Mouse (Mus musculus): ENCODE results near the gene Cpeb4. TPM values are rescaled to one million over a fixed set of nuclear protein-coding genes. Genes with fewer than 3 reads are reported as not detected.

Gene Cpeb4
- polyA plus RNA-seq, 1 experiment from 2014 or later = 10.2 TPM

DNA sequence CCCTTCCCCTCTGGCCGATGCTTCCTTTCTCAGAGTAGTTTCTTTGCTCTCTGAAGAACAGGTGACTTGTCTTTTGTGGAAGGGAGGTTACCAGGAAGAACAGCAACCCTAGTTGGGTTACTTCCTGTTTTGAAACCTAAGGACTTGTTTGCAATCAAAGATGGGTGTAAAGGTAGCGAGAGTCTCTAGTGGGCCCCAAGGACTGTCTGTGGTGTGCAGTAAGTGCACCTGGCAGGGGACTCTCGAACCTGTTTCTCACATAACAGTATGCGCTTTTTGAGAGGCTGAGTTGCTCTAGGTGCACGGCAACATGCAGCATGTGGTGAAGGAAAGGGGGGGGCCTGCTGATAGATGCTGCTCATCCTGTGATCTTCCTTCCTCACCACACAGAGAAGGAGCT, 40.0 kb upstream of the Cpeb4 start:
- H3K4me3 ChIP-seq (ENCODE audit: low read depth, low read length) = no peak overlapping the region
- H3K27ac ChIP-seq (ENCODE audit: low read depth, low read length) = no peak overlapping the region

GRCm38 (mm10) chr11:31832439-31832980, 39.5 kb upstream of the Cpeb4 start:
- Histone ChIP-seq H3K9ac (ENCODE audit: low read length) (no peak overlapping the region), H3K36me3 (ENCODE audit: control insufficient read depth, insufficient read depth, low read length) (no peaks in the 10 kb centered on the region), H3K9me3 (ENCODE audit: control insufficient read depth, low read length) (no peaks in the 10 kb centered on the region), H3K4me3 (ENCODE audit: low read depth, low read length) (no peak overlapping the region), H3K27ac (ENCODE audit: low read depth, low read length) (no peak overlapping the region), H3K27me3 (ENCODE audit: control insufficient read depth, insufficient read depth, low read length) (no peaks in the 10 kb centered on the region), H3K4me2 (ENCODE audit: low read depth, low read length, severe bottlenecking) (no peak overlapping the region), H3K4me1 (replicated peaks; ENCODE audit: control insufficient read depth, insufficient read depth, low read length) (no peaks in the 10 kb centered on the region; the same call in 1 of the 2 replicates)
- WGBS = 92% methylated on average over 7 of the region's 7 CpGs
- no peak for ATAC-seq (replicated peaks; ENCODE audit: low FRiP score)
- DNase-seq (ENCODE audit: low spot score) = no peak

More for the DNA sequence above, 40.0 kb upstream of the Cpeb4 start:
- WGBS = 95% methylated on average over 5 of the region's 5 CpGs
- H3K27me3 ChIP-seq (ENCODE audit: control insufficient read depth, insufficient read depth, low read length) = no peaks in the 10 kb centered on the region
- no peaks in the 10 kb centered on the region for H3K36me3 ChIP-seq (ENCODE audit: control insufficient read depth, insufficient read depth, low read length)
- no peaks in the 10 kb centered on the region; the same call in 1 of the 2 replicates for H3K4me1 ChIP-seq (replicated peaks; ENCODE audit: control insufficient read depth, insufficient read depth, low read length)
- H3K4me2 ChIP-seq (ENCODE audit: low read depth, low read length, severe bottlenecking) = no peak overlapping the region
- ATAC-seq (replicated peaks; ENCODE audit: low FRiP score) (no peak), DNase-seq (ENCODE audit: low spot score) (no peak)
- H3K9me3 ChIP-seq (ENCODE audit: control insufficient read depth, low read length) = no peaks in the 10 kb centered on the region
- H3K9ac ChIP-seq (ENCODE audit: low read length) = no peak overlapping the region

- ATAC-seq (replicated peaks; ENCODE audit: low FRiP score) (no peak), DNase-seq (ENCODE audit: low spot score) (no peak)
- H3K9me3 ChIP-seq (ENCODE audit: control insufficient read depth, low read length) = no peaks in the 10 kb centered on the region
- H3K36me3 ChIP-seq (ENCODE audit: control insufficient read depth, insufficient read depth, low read length) = no peaks in the 10 kb centered on the region
- H3K27me3 ChIP-seq (ENCODE audit: control insufficient read depth, insufficient read depth, low read length) = no peaks in the 10 kb centered on the region
- no peak overlapping the region for H3K4me2 ChIP-seq (ENCODE audit: low read depth, low read length, severe bottlenecking)
- H3K4me3 ChIP-seq (ENCODE audit: low read depth, low read length) = no peak overlapping the region
- H3K27ac ChIP-seq (ENCODE audit: low read depth, low read length) = no peak overlapping the region
- no peak overlapping the region for H3K9ac ChIP-seq (ENCODE audit: low read length)
- no peaks in the 10 kb centered on the region; the same call in 1 of the 2 replicates for H3K4me1 ChIP-seq (replicated peaks; ENCODE audit: control insufficient read depth, insufficient read depth, low read length)
- 38% methylated on average over 2 of the region's 2 CpGs for WGBS
Measured at GRCm38 (mm10) chr11:31833506-31833905, 38.5 kb upstream of the Cpeb4 start.

DNA sequence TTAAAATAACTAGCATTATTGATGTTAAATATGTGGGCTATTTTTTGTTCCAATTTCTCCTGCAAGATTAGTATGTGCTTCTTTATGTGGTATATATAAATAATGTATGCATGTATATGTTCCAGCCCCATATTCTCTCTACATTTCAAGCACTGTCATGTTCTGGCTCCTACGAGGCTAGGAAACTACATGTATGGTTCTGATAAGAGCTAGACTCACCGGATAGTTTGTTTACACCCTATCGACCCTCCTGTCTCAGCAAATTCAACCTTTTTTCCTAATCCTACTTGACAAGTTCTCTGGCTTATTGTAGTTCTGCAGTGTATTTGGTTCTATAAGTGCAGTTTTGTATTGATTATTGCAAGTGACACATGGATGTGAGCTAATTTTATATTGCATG, 36.7 kb upstream of the Cpeb4 start:
- no peaks in the 10 kb centered on the region for H3K27me3 ChIP-seq (ENCODE audit: control insufficient read depth, insufficient read depth, low read length)
- no peak for ATAC-seq (replicated peaks; ENCODE audit: low FRiP score)
- no peak for DNase-seq (ENCODE audit: low spot score)
- no peak overlapping the region for H3K4me3 ChIP-seq (ENCODE audit: low read depth, low read length)
- H3K27ac ChIP-seq (ENCODE audit: low read depth, low read length) = no peak overlapping the region
- H3K9me3 ChIP-seq (ENCODE audit: control insufficient read depth, low read length) = no peaks in the 10 kb centered on the region
- no peaks in the 10 kb centered on the region for H3K36me3 ChIP-seq (ENCODE audit: control insufficient read depth, insufficient read depth, low read length)
- H3K9ac ChIP-seq (ENCODE audit: low read length) = no peak overlapping the region
- WGBS = 90% methylated on average over 3 of the region's 3 CpGs
- H3K4me2 ChIP-seq (ENCODE audit: low read depth, low read length, severe bottlenecking) = no peak overlapping the region
- no peaks in the 10 kb centered on the region; the same call in 1 of the 2 replicates for H3K4me1 ChIP-seq (replicated peaks; ENCODE audit: control insufficient read depth, insufficient read depth, low read length)

DNA sequence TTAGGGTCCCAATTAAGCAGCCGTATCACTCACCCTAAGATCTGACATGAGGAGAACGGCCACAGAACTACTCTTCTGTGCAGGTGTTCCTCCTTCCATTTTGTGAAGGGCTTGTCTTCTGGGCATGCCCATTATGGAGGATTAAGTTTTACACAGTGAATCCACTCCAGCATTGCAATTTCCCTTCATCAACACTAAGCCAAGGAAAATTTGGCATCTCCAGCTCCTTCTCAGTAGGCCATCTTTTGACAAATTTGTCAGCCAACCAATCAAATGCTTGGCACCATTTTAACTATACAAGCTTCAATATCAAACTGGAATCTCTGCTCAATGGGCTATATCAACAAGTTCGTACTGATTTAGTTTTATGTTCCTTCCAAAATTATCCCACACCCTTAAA, 34.8 kb upstream of the Cpeb4 start:
- Histone ChIP-seq H3K27me3 (ENCODE audit: control insufficient read depth, insufficient read depth, low read length) (no peaks in the 10 kb centered on the region), H3K4me1 (replicated peaks; ENCODE audit: control insufficient read depth, insufficient read depth, low read length) (no peaks in the 10 kb centered on the region), H3K4me2 (ENCODE audit: low read depth, low read length, severe bottlenecking) (no peak overlapping the region), H3K9ac (ENCODE audit: low read length) (no peak overlapping the region), H3K4me3 (ENCODE audit: low read depth, low read length) (no peak overlapping the region), H3K36me3 (ENCODE audit: control insufficient read depth, insufficient read depth, low read length) (no peaks in the 10 kb centered on the region), H3K9me3 (ENCODE audit: control insufficient read depth, low read length) (no peaks in the 10 kb centered on the region), H3K27ac (ENCODE audit: low read depth, low read length) (no peak overlapping the region)
- no peak for DNase-seq (ENCODE audit: low spot score)
- WGBS = 83% methylated on average over 3 of the region's 3 CpGs
- no peak for ATAC-seq (replicated peaks; ENCODE audit: low FRiP score)

- H3K4me3 ChIP-seq (ENCODE audit: low read depth, low read length) = no peak overlapping the region
- WGBS = 92% methylated on average over 4 of the region's 4 CpGs
- no peaks in the 10 kb centered on the region for H3K4me1 ChIP-seq (replicated peaks; ENCODE audit: control insufficient read depth, insufficient read depth, low read length)
- H3K9ac ChIP-seq (ENCODE audit: low read length) = no peak overlapping the region
- no peak overlapping the region for H3K4me2 ChIP-seq (ENCODE audit: low read depth, low read length, severe bottlenecking)
- H3K27me3 ChIP-seq (ENCODE audit: control insufficient read depth, insufficient read depth, low read length) = no peaks in the 10 kb centered on the region
- no peak overlapping the region for H3K27ac ChIP-seq (ENCODE audit: low read depth, low read length)
- DNase-seq (ENCODE audit: low spot score) (no peak), ATAC-seq (replicated peaks; ENCODE audit: low FRiP score) (no peak)
- no peaks in the 10 kb centered on the region for H3K9me3 ChIP-seq (ENCODE audit: control insufficient read depth, low read length)
- H3K36me3 ChIP-seq (ENCODE audit: control insufficient read depth, insufficient read depth, low read length) = no peaks in the 10 kb centered on the region
Measured at GRCm38 (mm10) chr11:31837753-31838152, 34.3 kb upstream of the Cpeb4 start.

GRCm38 (mm10) chr11:31838442-31839083, 33.4 kb upstream of the Cpeb4 start:
- Histone ChIP-seq H3K27me3 (ENCODE audit: control insufficient read depth, insufficient read depth, low read length) (no peaks in the 10 kb centered on the region), H3K4me1 (replicated peaks; ENCODE audit: control insufficient read depth, insufficient read depth, low read length) (no peaks in the 10 kb centered on the region), H3K4me3 (ENCODE audit: low read depth, low read length) (no peak overlapping the region), H3K36me3 (ENCODE audit: control insufficient read depth, insufficient read depth, low read length) (no peaks in the 10 kb centered on the region), H3K27ac (ENCODE audit: low read depth, low read length) (no peak overlapping the region), H3K9me3 (ENCODE audit: control insufficient read depth, low read length) (no peaks in the 10 kb centered on the region), H3K4me2 (ENCODE audit: low read depth, low read length, severe bottlenecking) (no peak overlapping the region), H3K9ac (ENCODE audit: low read length) (no peak overlapping the region)
- no peak for ATAC-seq (replicated peaks; ENCODE audit: low FRiP score)
- DNase-seq (ENCODE audit: low spot score) = no peak
- 58% methylated on average over 7 of the region's 7 CpGs for WGBS

GRCm38 (mm10) chr11:31839084-31839460, 32.9 kb upstream of the Cpeb4 start:
- no peaks in the 10 kb centered on the region for H3K27me3 ChIP-seq (ENCODE audit: control insufficient read depth, insufficient read depth, low read length)
- H3K27ac ChIP-seq (ENCODE audit: low read depth, low read length) = no peak overlapping the region
- no peaks in the 10 kb centered on the region for H3K36me3 ChIP-seq (ENCODE audit: control insufficient read depth, insufficient read depth, low read length)
- ATAC-seq (replicated peaks; ENCODE audit: low FRiP score) (no peak), DNase-seq (ENCODE audit: low spot score) (no peak)
- H3K4me3 ChIP-seq (ENCODE audit: low read depth, low read length) = no peak overlapping the region
- no peaks in the 10 kb centered on the region for H3K9me3 ChIP-seq (ENCODE audit: control insufficient read depth, low read length)
- WGBS = 52% methylated on average over 6 of the region's 6 CpGs
- no peak overlapping the region for H3K9ac ChIP-seq (ENCODE audit: low read length)
- no peak overlapping the region for H3K4me2 ChIP-seq (ENCODE audit: low read depth, low read length, severe bottlenecking)
- no peaks in the 10 kb centered on the region for H3K4me1 ChIP-seq (replicated peaks; ENCODE audit: control insufficient read depth, insufficient read depth, low read length)
